ENCODE assay signal across 29 mouse cellular contexts in the genomic region with DNA sequence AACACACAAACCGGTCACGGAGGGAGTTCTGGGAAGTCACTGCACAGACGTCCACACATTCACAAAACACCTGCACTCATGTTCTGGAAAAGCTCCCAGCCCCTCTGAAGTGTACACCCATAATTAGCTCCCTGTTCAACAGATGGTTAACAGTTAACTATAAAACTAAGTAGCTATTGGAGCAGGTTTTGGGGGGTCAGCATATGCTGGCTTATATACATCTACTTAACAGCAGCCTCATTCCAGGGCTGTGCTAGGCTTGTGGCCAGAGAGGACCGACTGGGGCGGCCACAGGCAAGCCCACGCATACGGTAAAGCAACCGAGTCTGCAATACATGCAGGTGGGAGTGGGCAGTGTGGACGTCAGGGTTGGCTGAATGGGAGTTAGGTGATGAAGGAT.
A peak's percentile ranks its signal among the peaks of the same experiment; 100 is the strongest.
DNase-seq lines count a peak whose midpoint lies in the region; ATAC-seq lines count a peak whose summit lies in the region.
"Had no signal": no experiment of that assay in that cellular context is flagged by ENCODE, and none has a peak within 500 bp of the region (broad histone marks: within the 10 kb centered on the region; RNA-seq: fewer than 3 reads in every experiment).

No protein-coding gene starts in this region.

- H3K27me3 ChIP-seq in heart, embryonic 12.5 days (replicated peaks): no peaks in the 10 kb centered on the region
- H3K27me3 ChIP-seq in hindbrain, embryonic 10.5 days (ENCODE audit: insufficient read depth, poor library complexity, severe bottlenecking): no peaks in the 10 kb centered on the region
- no peaks in the 10 kb centered on the region for H3K27me3 ChIP-seq in hindbrain, embryonic 16.5 days (replicated peaks; ENCODE audit: control insufficient read depth, insufficient read depth, low read length)
- no peaks in the 10 kb centered on the region for H3K27me3 ChIP-seq in limb, embryonic 11.5 days (ENCODE audit: control insufficient read depth, insufficient read depth, low read length)
- no peaks in the 10 kb centered on the region for H3K27me3 ChIP-seq in midbrain, embryonic 10.5 days (ENCODE audit: low read depth, poor library complexity, severe bottlenecking)
- H3K27me3 ChIP-seq: forebrain, embryonic 13.5 days; hindbrain, embryonic 15.5 days; neural tube, embryonic 15.5 days; stomach, embryonic 15.5 days had no signal

- H3K27ac ChIP-seq in heart, embryonic 12.5 days (ENCODE audit: poor library complexity, severe bottlenecking): no peak overlapping the region
- H3K27ac ChIP-seq in hindbrain, embryonic 10.5 days: 0 out of 2 replicates have a peak overlapping the region, but pooled peaks have one; percentile 45
- H3K27ac ChIP-seq in hindbrain, embryonic 16.5 days (ENCODE audit: low read depth, low read length): no peak overlapping the region
- H3K27ac ChIP-seq in limb, embryonic 11.5 days (replicated peaks; ENCODE audit: low read depth, low read length): peak overlapping the region; percentile 39; the same call in 1 of the 2 replicates
- no peak overlapping the region for H3K27ac ChIP-seq in midbrain, embryonic 10.5 days (replicated peaks)
- H3K27ac ChIP-seq: forebrain, embryonic 13.5 days; gastrocnemius, adult 2 months; hindbrain, embryonic 15.5 days; liver, embryonic 14.5 days; macrophage; neural tube, embryonic 15.5 days; stomach, embryonic 15.5 days had no signal

- WGBS in heart, embryonic 12.5 days: 66% methylated on average over 9 of the region's 9 CpGs
- WGBS in hindbrain, embryonic 10.5 days: 85% methylated on average over 9 of the region's 9 CpGs
- WGBS in hindbrain, embryonic 16.5 days: 80% methylated on average over 9 of the region's 9 CpGs
- 53% methylated on average over 9 of the region's 9 CpGs for WGBS in limb, embryonic 11.5 days
- 92% methylated on average over 9 of the region's 9 CpGs for WGBS in midbrain, embryonic 10.5 days

- H3K4me2 ChIP-seq in heart, embryonic 12.5 days: no peak overlapping the region
- H3K4me2 ChIP-seq in hindbrain, embryonic 16.5 days (ENCODE audit: low read length): no peak overlapping the region
- H3K4me2 ChIP-seq in limb, embryonic 11.5 days (ENCODE audit: low read depth, severe bottlenecking): no peak overlapping the region
- H3K4me2 ChIP-seq: forebrain, embryonic 13.5 days; hindbrain, embryonic 15.5 days; neural tube, embryonic 15.5 days; stomach, embryonic 15.5 days had no signal

- H3K36me3 ChIP-seq in heart, embryonic 12.5 days: no peaks in the 10 kb centered on the region
- no peaks in the 10 kb centered on the region for H3K36me3 ChIP-seq in hindbrain, embryonic 10.5 days
- no peaks in the 10 kb centered on the region for H3K36me3 ChIP-seq in hindbrain, embryonic 16.5 days (ENCODE audit: control insufficient read depth, insufficient read depth, low read length)
- no peaks in the 10 kb centered on the region for H3K36me3 ChIP-seq in limb, embryonic 11.5 days (ENCODE audit: control insufficient read depth, insufficient read depth, low read length)
- no peaks in the 10 kb centered on the region for H3K36me3 ChIP-seq in midbrain, embryonic 10.5 days
- H3K36me3 ChIP-seq: hindbrain, embryonic 15.5 days; neural tube, embryonic 15.5 days; stomach, embryonic 15.5 days had no signal

- no peak for DNase-seq in heart, postnatal 10 days
- DNase-seq in hindbrain, embryonic 10.5 days (ENCODE audit: low spot score): no peak
- peak; percentile 56 for DNase-seq in forelimb bud, embryonic 11.5 days (ENCODE audit: low read depth, low spot score)
- DNase-seq in limb, embryonic 11.5 days (ENCODE audit: low spot score): peak; percentile 36
- DNase-seq in spleen, postnatal 36 days (ENCODE audit: low spot score in 2 of 2): no peak
- DNase-seq in midbrain, embryonic 10.5 days (ENCODE audit: low spot score): no peak
- DNase-seq: adrenal gland, postnatal 25 days; cerebellum, adult 11-12 months; cerebellum, adult 9-11 months; gastrocnemius, adult 2 months; gastrocnemius, postnatal 36 days; kidney, adult 2 months; layer of hippocampus, postnatal 36 days; left cerebral cortex, postnatal 4 days; lung, adult 2 months; lung, postnatal 10 days; midbrain, embryonic 14.5 days; retina, postnatal 1 day; right cerebral cortex, postnatal 14 days had no signal

- peaks cover 36% of the 10 kb centered on the region for H3K4me1 ChIP-seq in heart, embryonic 12.5 days (replicated peaks)
- H3K4me1 ChIP-seq in hindbrain, embryonic 10.5 days (replicated peaks): peaks cover 57% of the 10 kb centered on the region
- H3K4me1 ChIP-seq in hindbrain, embryonic 16.5 days (ENCODE audit: control insufficient read depth, insufficient read depth, low read depth, low read length): peaks cover 12% of the 10 kb centered on the region
- H3K4me1 ChIP-seq in limb, embryonic 11.5 days (ENCODE audit: control insufficient read depth, insufficient read depth, low read length): peaks cover 17% of the 10 kb centered on the region
- H3K4me1 ChIP-seq in midbrain, embryonic 10.5 days: peaks cover 41% of the 10 kb centered on the region

- intact Hi-C loops in heart, postnatal 10 days (cut with DNase I): no loop called here

- no peaks in the 10 kb centered on the region for H3K9me3 ChIP-seq in heart, embryonic 12.5 days (replicated peaks)
- no peaks in the 10 kb centered on the region for H3K9me3 ChIP-seq in hindbrain, embryonic 10.5 days
- H3K9me3 ChIP-seq in hindbrain, embryonic 16.5 days (ENCODE audit: control insufficient read depth, low read length): no peaks in the 10 kb centered on the region
- no peaks in the 10 kb centered on the region for H3K9me3 ChIP-seq in limb, embryonic 11.5 days (ENCODE audit: control insufficient read depth, low read length)
- no peaks in the 10 kb centered on the region for H3K9me3 ChIP-seq in midbrain, embryonic 10.5 days (replicated peaks)
- H3K9me3 ChIP-seq: forebrain, embryonic 13.5 days; hindbrain, embryonic 15.5 days; neural tube, embryonic 15.5 days; stomach, embryonic 15.5 days had no signal

- 0 out of 2 replicates have a peak overlapping the region, but pooled peaks have one; percentile 38 for H3K9ac ChIP-seq in heart, embryonic 12.5 days
- no peak overlapping the region for H3K9ac ChIP-seq in hindbrain, embryonic 16.5 days (ENCODE audit: low read depth, low read length)
- H3K9ac ChIP-seq in limb, embryonic 11.5 days (ENCODE audit: low read length): no peak overlapping the region
- H3K9ac ChIP-seq: forebrain, embryonic 13.5 days; hindbrain, embryonic 15.5 days; liver, embryonic 14.5 days; neural tube, embryonic 15.5 days; stomach, embryonic 15.5 days had no signal

- no peak for ATAC-seq in heart, embryonic 12.5 days (ENCODE audit: insufficient number of reproducible peaks, low FRiP score)
- ATAC-seq in hindbrain, embryonic 16.5 days: no peak
- peak; percentile 66; the same call in 1 of the 2 replicates for ATAC-seq in limb, embryonic 11.5 days (ENCODE audit: insufficient number of reproducible peaks, low FRiP score, low TSS enrichment, low read depth)
- ATAC-seq: CD4-positive, CD25-positive, alpha-beta regulatory T cell, adult 4 months; forebrain, embryonic 13.5 days had no signal

- H3K4me3 ChIP-seq in heart, embryonic 12.5 days: no peak overlapping the region
- no peak overlapping the region for H3K4me3 ChIP-seq in hindbrain, embryonic 10.5 days
- no peak overlapping the region for H3K4me3 ChIP-seq in hindbrain, embryonic 16.5 days (ENCODE audit: low read length)
- no peak overlapping the region for H3K4me3 ChIP-seq in limb, embryonic 11.5 days (ENCODE audit: low read depth, low read length)
- H3K4me3 ChIP-seq in midbrain, embryonic 10.5 days: no peak overlapping the region
- H3K4me3 ChIP-seq: erythroblast, embryonic 14.5 days; forebrain, embryonic 13.5 days; gastrocnemius, adult 2 months; hindbrain, embryonic 15.5 days; neural tube, embryonic 15.5 days; stomach, embryonic 15.5 days had no signal

Comparison
In these comparisons a context has a peak if more than half of its experiments do, and no peak if none do; other contexts are left out.
1. H3K27ac ChIP-seq: peak in hindbrain, embryonic 10.5 days (single experiment) and limb, embryonic 11.5 days (single experiment); none in heart, embryonic 12.5 days (single experiment), hindbrain, embryonic 16.5 days (single experiment) and midbrain, embryonic 10.5 days (single experiment).
2. DNase-seq: peak in forelimb bud, embryonic 11.5 days (single experiment) and limb, embryonic 11.5 days (single experiment); none in heart, postnatal 10 days (0 of 2), hindbrain, embryonic 10.5 days (single experiment), spleen, postnatal 36 days (0 of 2) and midbrain, embryonic 10.5 days (single experiment).